Mouse (Mus musculus): ENCODE data around the gene Cacna1f. TPM values are rescaled to one million over a fixed set of nuclear protein-coding genes. Genes with fewer than 3 reads are reported as not detected.

Cacna1f gene
- polyA plus RNA-seq, 1 experiment from 2014 or later: not detected

- H3K4me1 ChIP-seq (ENCODE audit: control insufficient read depth in 2 of 2, insufficient read depth in 2 of 2, low read length in 2 of 2): peaks cover 7 to 9% of the 10 kb centered on the region in 2 experiments; a peak in 2 of 4 replicates
- H3K27ac ChIP-seq (replicated peaks in 1 of 2; ENCODE audit: control insufficient read depth in 1 of 2, insufficient read depth in 1 of 2, low read depth in 2 of 2, low read length in 2 of 2): peak within 1 kb of the TSS; percentile 80 to 84
- no peaks in the 10 kb centered on the region for H3K9me3 ChIP-seq (ENCODE audit: control insufficient read depth, low read length)
- 23% methylated on average over 31 of the region's 36 CpGs for WGBS
- H3K4me3 ChIP-seq (ENCODE audit: control insufficient read depth in 1 of 2, insufficient read depth in 1 of 2, low read depth in 1 of 2, low read length in 2 of 2): peak within 1 kb of the TSS; percentile 56 to 76
- ATAC-seq (ENCODE audit: insufficient number of reproducible peaks, insufficient read depth, low FRiP score, low read depth): peak; percentile 49
- H3K36me3 ChIP-seq (ENCODE audit: control insufficient read depth, insufficient read depth, low read length): peaks cover 25% of the 10 kb centered on the region
- peak within 1 kb of the TSS; percentile 78 for H3K9ac ChIP-seq (ENCODE audit: low read length)
- no peaks in the 10 kb centered on the region for H3K27me3 ChIP-seq (ENCODE audit: control insufficient read depth, insufficient read depth, low read length)
- H3K4me2 ChIP-seq (ENCODE audit: low read length): peak within 1 kb of the TSS; percentile 60
These were observed 64.2 kb downstream of the Cacna1f start, which contains the start of gene Plp2 for GRCm38 (mm10) chrX:7670921-7671623. Gene Plp2 (minus strand): TSS chrX:7671390.

GRCm38 (mm10) chrX:7672739-7673138 lies 65.9 kb downstream of the Cacna1f start:
- Histone ChIP-seq H3K4me3 (ENCODE audit: control insufficient read depth in 1 of 2, insufficient read depth in 1 of 2, low read depth in 1 of 2, low read length in 2 of 2) (no peak overlapping the region), H3K36me3 (ENCODE audit: control insufficient read depth, insufficient read depth, low read length) (peaks cover 9% of the 10 kb centered on the region), H3K4me2 (ENCODE audit: low read length) (no peak overlapping the region), H3K9ac (ENCODE audit: low read length) (no peak overlapping the region), H3K27me3 (ENCODE audit: control insufficient read depth, insufficient read depth, low read length) (no peaks in the 10 kb centered on the region), H3K4me1 (ENCODE audit: control insufficient read depth in 2 of 2, insufficient read depth in 2 of 2, low read length in 2 of 2) (peaks cover 7 to 9% of the 10 kb centered on the region in 2 experiments; a peak in 2 of 4 replicates), H3K9me3 (ENCODE audit: control insufficient read depth, low read length) (no peaks in the 10 kb centered on the region), H3K27ac (replicated peaks in 1 of 2; ENCODE audit: control insufficient read depth in 1 of 2, insufficient read depth in 1 of 2, low read depth in 2 of 2, low read length in 2 of 2) (no peak overlapping the region)
- no peak for ATAC-seq (ENCODE audit: insufficient number of reproducible peaks, insufficient read depth, low FRiP score, low read depth)
- 37% methylated on average over 6 of the region's 6 CpGs for WGBS

GRCm38 (mm10) chrX:7673578-7674281 lies 66.8 kb downstream of the Cacna1f start:
- ATAC-seq (ENCODE audit: insufficient number of reproducible peaks, insufficient read depth, low FRiP score, low read depth): no peak
- Histone ChIP-seq H3K27me3 (ENCODE audit: control insufficient read depth, insufficient read depth, low read length) (no peaks in the 10 kb centered on the region), H3K36me3 (ENCODE audit: control insufficient read depth, insufficient read depth, low read length) (peaks cover 4% of the 10 kb centered on the region), H3K4me1 (ENCODE audit: control insufficient read depth in 2 of 2, insufficient read depth in 2 of 2, low read length in 2 of 2) (peaks cover 7 to 9% of the 10 kb centered on the region in 2 experiments; a peak in 2 of 4 replicates), H3K4me3 (ENCODE audit: control insufficient read depth in 1 of 2, insufficient read depth in 1 of 2, low read depth in 1 of 2, low read length in 2 of 2) (peak overlapping the region; percentile 29 to 31; a peak in 1 of 4 replicates), H3K9me3 (ENCODE audit: control insufficient read depth, low read length) (no peaks in the 10 kb centered on the region), H3K27ac (replicated peaks in 1 of 2; ENCODE audit: control insufficient read depth in 1 of 2, insufficient read depth in 1 of 2, low read depth in 2 of 2, low read length in 2 of 2) (peak overlapping the region; percentile 29 to 44; a peak in 3 of 4 replicates), H3K9ac (ENCODE audit: low read length) (no peak overlapping the region; the same call in 1 of the 2 replicates), H3K4me2 (ENCODE audit: low read length) (peak overlapping the region; percentile 69)
- 20% methylated on average over 12 of the region's 12 CpGs for WGBS

GRCm38 (mm10) chrX:7674284-7675000 lies 67.6 kb downstream of the Cacna1f start:
- Histone ChIP-seq H3K4me2 (ENCODE audit: low read length) (peak overlapping the region; percentile 69), H3K9me3 (ENCODE audit: control insufficient read depth, low read length) (no peaks in the 10 kb centered on the region), H3K27ac (replicated peaks in 1 of 2; ENCODE audit: control insufficient read depth in 1 of 2, insufficient read depth in 1 of 2, low read depth in 2 of 2, low read length in 2 of 2) (peak overlapping the region; percentile 22 to 44), H3K9ac (ENCODE audit: low read length) (peak overlapping the region; percentile 57), H3K27me3 (ENCODE audit: control insufficient read depth, insufficient read depth, low read length) (no peaks in the 10 kb centered on the region), H3K4me3 (ENCODE audit: control insufficient read depth in 1 of 2, insufficient read depth in 1 of 2, low read depth in 1 of 2, low read length in 2 of 2) (peak overlapping the region; percentile 29 to 31), H3K36me3 (ENCODE audit: control insufficient read depth, insufficient read depth, low read length) (no peaks in the 10 kb centered on the region), H3K4me1 (ENCODE audit: control insufficient read depth in 2 of 2, insufficient read depth in 2 of 2, low read length in 2 of 2) (peaks cover 7 to 9% of the 10 kb centered on the region in 2 experiments; a peak in 2 of 4 replicates)
- no peak for ATAC-seq (ENCODE audit: insufficient number of reproducible peaks, insufficient read depth, low FRiP score, low read depth)
- WGBS: 21% methylated on average over 28 of the region's 28 CpGs

- H3K4me2 ChIP-seq (ENCODE audit: low read length): peak overlapping the region; percentile 69
- peak overlapping the region; percentile 29 to 31 for H3K4me3 ChIP-seq (ENCODE audit: control insufficient read depth in 1 of 2, insufficient read depth in 1 of 2, low read depth in 1 of 2, low read length in 2 of 2)
- 26% methylated on average over 10 of the region's 10 CpGs for WGBS
- H3K9me3 ChIP-seq (ENCODE audit: control insufficient read depth, low read length): no peaks in the 10 kb centered on the region
- no peak for ATAC-seq (ENCODE audit: insufficient number of reproducible peaks, insufficient read depth, low FRiP score, low read depth)
- H3K9ac ChIP-seq (ENCODE audit: low read length): peak overlapping the region; percentile 57
- H3K27me3 ChIP-seq (ENCODE audit: control insufficient read depth, insufficient read depth, low read length): no peaks in the 10 kb centered on the region
- peak overlapping the region in 1 of 2 experiments; percentile 44; a peak in 1 of 4 replicates for H3K27ac ChIP-seq (replicated peaks in 1 of 2; ENCODE audit: control insufficient read depth in 1 of 2, insufficient read depth in 1 of 2, low read depth in 2 of 2, low read length in 2 of 2)
- H3K36me3 ChIP-seq (ENCODE audit: control insufficient read depth, insufficient read depth, low read length): no peaks in the 10 kb centered on the region
- peaks cover 7 to 9% of the 10 kb centered on the region in 2 experiments; a peak in 2 of 4 replicates for H3K4me1 ChIP-seq (ENCODE audit: control insufficient read depth in 2 of 2, insufficient read depth in 2 of 2, low read length in 2 of 2)
These were observed 68.1 kb downstream of the Cacna1f start for GRCm38 (mm10) chrX:7675001-7675380.

GRCm38 (mm10) chrX:7678986-7679385 lies 72.1 kb downstream of the Cacna1f start:
- Histone ChIP-seq H3K9me3 (ENCODE audit: control insufficient read depth, low read length) (no peaks in the 10 kb centered on the region), H3K9ac (ENCODE audit: low read length) (no peak overlapping the region), H3K4me2 (ENCODE audit: low read length) (no peak overlapping the region), H3K27me3 (ENCODE audit: control insufficient read depth, insufficient read depth, low read length) (no peaks in the 10 kb centered on the region), H3K4me1 (ENCODE audit: control insufficient read depth in 2 of 2, insufficient read depth in 2 of 2, low read length in 2 of 2) (peaks cover 0 to 4% of the 10 kb centered on the region in 2 experiments; a peak in 1 of 4 replicates), H3K4me3 (ENCODE audit: control insufficient read depth in 1 of 2, insufficient read depth in 1 of 2, low read depth in 1 of 2, low read length in 2 of 2) (no peak overlapping the region), H3K27ac (replicated peaks in 1 of 2; ENCODE audit: control insufficient read depth in 1 of 2, insufficient read depth in 1 of 2, low read depth in 2 of 2, low read length in 2 of 2) (no peak overlapping the region), H3K36me3 (ENCODE audit: control insufficient read depth, insufficient read depth, low read length) (no peaks in the 10 kb centered on the region)
- WGBS: 39% methylated on average over 3 of the region's 3 CpGs
- ATAC-seq (ENCODE audit: insufficient number of reproducible peaks, insufficient read depth, low FRiP score, low read depth): no peak

GRCm38 (mm10) chrX:7679405-7680056 lies 72.6 kb downstream of the Cacna1f start:
- H3K36me3 ChIP-seq (ENCODE audit: control insufficient read depth, insufficient read depth, low read length): no peaks in the 10 kb centered on the region
- peak; percentile 79 for ATAC-seq (ENCODE audit: insufficient number of reproducible peaks, insufficient read depth, low FRiP score, low read depth)
- H3K9me3 ChIP-seq (ENCODE audit: control insufficient read depth, low read length): no peaks in the 10 kb centered on the region
- peak overlapping the region; percentile 33 to 37 for H3K4me3 ChIP-seq (ENCODE audit: control insufficient read depth in 1 of 2, insufficient read depth in 1 of 2, low read depth in 1 of 2, low read length in 2 of 2)
- 15% methylated on average over 27 of the region's 27 CpGs for WGBS
- peak overlapping the region; percentile 28 to 56; a peak in 2 of 4 replicates for H3K27ac ChIP-seq (replicated peaks in 1 of 2; ENCODE audit: control insufficient read depth in 1 of 2, insufficient read depth in 1 of 2, low read depth in 2 of 2, low read length in 2 of 2)
- H3K4me2 ChIP-seq (ENCODE audit: low read length): peak overlapping the region; percentile 64
- peak overlapping the region; percentile 60 for H3K9ac ChIP-seq (ENCODE audit: low read length)
- no peaks in the 10 kb centered on the region; a peak in 1 of 4 replicates for H3K4me1 ChIP-seq (ENCODE audit: control insufficient read depth in 2 of 2, insufficient read depth in 2 of 2, low read length in 2 of 2)
- no peaks in the 10 kb centered on the region for H3K27me3 ChIP-seq (ENCODE audit: control insufficient read depth, insufficient read depth, low read length)

All from heart, embryonic 14.5 days (tissue).